Mouse (Mus musculus) myocyte (in vitro differentiated cells): ENCODE data around the gene Kmt2d. TPM values are rescaled to one million over a fixed set of nuclear protein-coding genes. Genes with fewer than 3 reads are reported as not detected.

Experiments
- H3K27me3 ChIP-seq: one replicate; pipeline ENCODE4 v1.6.1; 2011; ENCODE audit not compliant: control insufficient read depth, insufficient read depth, insufficient read length
- H3K36me3 ChIP-seq: one replicate; pipeline ENCODE4 v1.6.1; 2011; ENCODE audit not compliant: control insufficient read depth, insufficient read depth
- H3K4me2 ChIP-seq: one replicate; pipeline ENCODE4 v1.6.1; 2011; ENCODE audit warnings: low read depth, control low read depth
- H3K4me3 ChIP-seq: one replicate; pipeline ENCODE4 v1.5.1; 2011; ENCODE audit warnings: mild to moderate bottlenecking, control low read depth, moderate library complexity
- H3K79me2 ChIP-seq: one replicate; pipeline ENCODE4 v1.6.1; 2011; ENCODE audit not compliant: control insufficient read depth, insufficient read depth
- H3ac ChIP-seq: one replicate; pipeline ENCODE4 v1.6.1; 2011; ENCODE audit not compliant: control insufficient read depth, insufficient read length
- CEBPB ChIP-seq: IDR thresholded peaks from 2 replicates; pipeline ENCODE4 v1.6.1; 2011; ENCODE audit warnings: mild to moderate bottlenecking, moderate library complexity; ENCODE audit not compliant: poor library complexity, insufficient read depth, severe bottlenecking
- E2F4 ChIP-seq: IDR thresholded peaks from one replicate; pipeline ENCODE4 v1.6.1; 2011; ENCODE audit warnings: mild to moderate bottlenecking, control low read depth, moderate library complexity; ENCODE audit not compliant: insufficient read depth
- MAX ChIP-seq: IDR thresholded peaks from one replicate; pipeline ENCODE4 v1.6.1; 2011; ENCODE audit warnings: low read depth, mild to moderate bottlenecking, control low read depth
- MYOD1 ChIP-seq, 3 experiments: IDR thresholded peaks; one replicate each; pipeline ENCODE4 v1.6.1; 2011; ENCODE audit warnings: control low read depth in 2 of 3, low read depth in 2 of 3, mild to moderate bottlenecking in 2 of 3, moderate library complexity in 1 of 3; ENCODE audit not compliant: insufficient read length in 2 of 3, control insufficient read depth in 1 of 3
- MYOG ChIP-seq, 3 experiments: IDR thresholded peaks; one replicate each; pipeline ENCODE4 v1.6.1; 2011; ENCODE audit warnings: control low read depth in 2 of 3, low read depth in 2 of 3, mild to moderate bottlenecking in 2 of 3; ENCODE audit not compliant: insufficient read length in 2 of 3, control insufficient read depth in 1 of 3, insufficient read depth in 1 of 3
- POLR2A ChIP-seq: IDR thresholded peaks from one replicate; pipeline ENCODE4 v1.6.1; 2011; ENCODE audit warnings: low read depth, mild to moderate bottlenecking, control low read depth, moderate library complexity; ENCODE audit not compliant: insufficient read length
- POLR2AphosphoS2 ChIP-seq: IDR thresholded peaks from one replicate; pipeline ENCODE4 v1.6.1; 2011; ENCODE audit warnings: low read depth, control low read depth; ENCODE audit not compliant: insufficient read length
- REST ChIP-seq: IDR thresholded peaks from one replicate; pipeline ENCODE4 v1.6.1; 2011; ENCODE audit warnings: mild to moderate bottlenecking, control low read depth, moderate library complexity; ENCODE audit not compliant: insufficient read depth, insufficient read length
- SRF ChIP-seq: IDR thresholded peaks from one replicate; pipeline ENCODE4 v1.6.1; 2011; ENCODE audit warnings: low read depth; ENCODE audit not compliant: control insufficient read depth, insufficient read length
- TCF12 ChIP-seq: IDR thresholded peaks from one replicate; pipeline ENCODE4 v1.6.1; 2011; ENCODE audit warnings: mild to moderate bottlenecking, control low read depth; ENCODE audit not compliant: poor library complexity, insufficient read depth, severe bottlenecking
- TCF3 ChIP-seq: IDR thresholded peaks from one replicate; pipeline ENCODE4 v1.6.1; 2011; ENCODE audit warnings: low read depth, control low read depth; ENCODE audit not compliant: insufficient read length
- USF1 ChIP-seq: IDR thresholded peaks from one replicate; pipeline ENCODE4 v1.6.1; 2011; ENCODE audit warnings: low read depth, mild to moderate bottlenecking, control low read depth, moderate library complexity
- polyA plus RNA-seq: library from polyadenylated mRNA; unstranded; fragments of >200 nt; fragmentation: generic; extraction: Trizol; gene quantifications from one replicate; pipeline ENCODE4 v1.2.1, GENCODE M21; 2012; ENCODE audit warnings: missing spikeins

Kmt2d gene
- polyA plus RNA-seq, 1 experiment, result 27.1 TPM

GRCm38 (mm10) chr15:98916016-98916415 lies 45.0 kb upstream of the Kmt2d start:
- Histone ChIP-seq H3K36me3 (peaks cover 24% of the 10 kb centered on the region), H3K4me2 (peak overlapping the region; percentile 85), H3ac (no peak overlapping the region), H3K4me3 (peak overlapping the region; percentile 53), H3K27me3 (no peaks in the 10 kb centered on the region), H3K79me2 (peaks cover 27% of the 10 kb centered on the region)
- no peak for TF ChIP-seq MYOD1 (IDR thresholded peaks at IDR 0.05; ENCODE audit: control insufficient read depth in 1 of 3, insufficient read length in 2 of 3, low read depth in 2 of 3)

DNA sequence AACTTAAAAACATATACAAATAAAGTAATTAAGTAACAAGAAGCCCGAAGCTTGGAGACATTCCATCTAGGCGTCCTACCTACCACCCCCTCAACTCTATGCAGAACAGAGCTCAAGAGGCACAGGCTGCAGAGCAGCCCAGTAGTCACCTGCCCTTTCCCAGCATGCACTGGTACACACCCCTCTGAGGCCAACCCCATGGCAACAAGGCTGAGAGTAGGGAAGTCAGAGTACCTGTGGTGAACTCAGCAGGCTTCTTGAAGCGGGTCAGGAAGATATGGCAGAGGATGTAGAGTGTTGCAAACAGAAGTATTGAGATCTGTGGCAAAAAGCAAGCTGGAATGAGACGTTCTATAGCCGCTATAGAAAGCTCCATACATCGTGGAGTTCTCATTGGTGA lies 43.9 kb upstream of the Kmt2d start:
- peaks cover 27% of the 10 kb centered on the region for H3K79me2 ChIP-seq
- no peak overlapping the region for H3K4me2 ChIP-seq
- H3K36me3 ChIP-seq, result peaks cover 34% of the 10 kb centered on the region
- TF ChIP-seq POLR2AphosphoS2 (no peak), REST (no peak), MYOD1 (IDR thresholded peaks at IDR 0.05; ENCODE audit: control insufficient read depth in 1 of 3, insufficient read length in 2 of 3, low read depth in 2 of 3) (no peak), TCF12 (no peak), TCF3 (no peak), CEBPB (no peak), SRF (no peak), MYOG (IDR thresholded peaks at IDR 0.05; ENCODE audit: control insufficient read depth in 1 of 3, insufficient read depth in 1 of 3, insufficient read length in 2 of 3, low read depth in 2 of 3) (no peak), POLR2A (no peak), E2F4 (no peak), MAX (no peak)
- H3ac ChIP-seq, result no peak overlapping the region
- no peaks in the 10 kb centered on the region for H3K27me3 ChIP-seq
- H3K4me3 ChIP-seq, result no peak overlapping the region

DNA sequence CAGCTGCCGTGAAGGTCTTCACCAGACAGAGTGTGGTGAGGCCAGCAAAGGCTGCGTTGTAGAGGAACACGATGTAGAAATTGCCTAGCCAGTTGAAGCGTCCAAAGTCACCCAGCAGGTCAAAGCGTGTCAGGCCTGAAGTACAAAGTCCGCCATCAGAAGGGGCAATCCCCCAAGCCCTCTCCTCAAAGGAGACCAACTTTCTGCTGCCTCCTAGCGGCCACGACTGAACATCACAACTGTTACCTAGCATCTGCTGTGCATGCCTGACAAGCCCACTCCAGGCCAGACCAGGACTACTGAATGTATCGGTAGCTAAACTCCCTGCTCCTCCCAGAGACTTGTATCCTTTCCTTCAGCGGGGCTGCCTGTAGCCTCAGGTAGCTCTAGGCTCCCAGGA lies 33.7 kb upstream of the Kmt2d start:
- TF ChIP-seq POLR2A, result no peak
- TF ChIP-seq MYOD1 (IDR thresholded peaks at IDR 0.05; ENCODE audit: control insufficient read depth in 1 of 3, insufficient read length in 2 of 3, low read depth in 2 of 3), result no peak
- TF ChIP-seq SRF, result no peak
- TF ChIP-seq POLR2AphosphoS2, result no peak
- TF ChIP-seq CEBPB, result no peak
- no peak for TF ChIP-seq MYOG (IDR thresholded peaks at IDR 0.05; ENCODE audit: control insufficient read depth in 1 of 3, insufficient read depth in 1 of 3, insufficient read length in 2 of 3, low read depth in 2 of 3)
- TF ChIP-seq USF1, result no peak
- no peak for TF ChIP-seq TCF12
- no peak for TF ChIP-seq MAX
- TF ChIP-seq REST, result no peak
- TF ChIP-seq TCF3, result no peak
- no peak for TF ChIP-seq E2F4
- no peaks in the 10 kb centered on the region for H3K79me2 ChIP-seq
- peaks cover 17% of the 10 kb centered on the region for H3K36me3 ChIP-seq
- H3K4me3 ChIP-seq, result no peak overlapping the region
- no peak overlapping the region for H3ac ChIP-seq
- no peaks in the 10 kb centered on the region for H3K27me3 ChIP-seq
- no peak overlapping the region for H3K4me2 ChIP-seq

- Histone ChIP-seq H3K79me2 (no peaks in the 10 kb centered on the region), H3K36me3 (peaks cover under 1% of the 10 kb centered on the region), H3ac (no peak overlapping the region), H3K4me3 (no peak overlapping the region), H3K27me3 (peaks cover 8% of the 10 kb centered on the region), H3K4me2 (no peak overlapping the region)
- TF ChIP-seq POLR2AphosphoS2 (peak; percentile 53), USF1 (no peak)
These were observed 31.6 kb upstream of the Kmt2d start for GRCm38 (mm10) chr15:98902600-98902999.

GRCm38 (mm10) chr15:98901530-98901929 lies 30.5 kb upstream of the Kmt2d start:
- H3K27me3 ChIP-seq, result peaks cover 16% of the 10 kb centered on the region
- TF ChIP-seq SRF (no peak), POLR2A (no peak), POLR2AphosphoS2 (no peak), TCF12 (no peak), TCF3 (no peak), MYOG (IDR thresholded peaks at IDR 0.05; ENCODE audit: control insufficient read depth in 1 of 3, insufficient read depth in 1 of 3, insufficient read length in 2 of 3, low read depth in 2 of 3) (no peak), E2F4 (no peak), MAX (no peak), REST (no peak), CEBPB (no peak), MYOD1 (IDR thresholded peaks at IDR 0.05; ENCODE audit: control insufficient read depth in 1 of 3, insufficient read length in 2 of 3, low read depth in 2 of 3) (no peak)
- no peak overlapping the region for H3K4me2 ChIP-seq
- H3K36me3 ChIP-seq, result no peaks in the 10 kb centered on the region
- H3K79me2 ChIP-seq, result no peaks in the 10 kb centered on the region
- no peak overlapping the region for H3K4me3 ChIP-seq
- no peak overlapping the region for H3ac ChIP-seq
